Mouse (Mus musculus): ENCODE measurements around the gene Pknox1. TPM values are rescaled to one million over a fixed set of nuclear protein-coding genes. Genes with fewer than 3 reads are reported as not detected.
"Not testable (repeated sequence)": the region's sequence is repeated elsewhere in the genome, so short reads cannot be mapped to it uniquely, and the experiment has no call there.

Gene Pknox1
- polyA plus RNA-seq, 1 experiment from 2014 or later = 52.4 TPM

- WGBS = 88% methylated on average over 14 of the region's 14 CpGs
- peaks cover 9% of the 10 kb centered on the region; the same call in 1 of the 2 replicates for H3K4me1 ChIP-seq (ENCODE audit: control insufficient read depth, insufficient read depth, low read length)
- no peaks in the 10 kb centered on the region for H3K9me3 ChIP-seq (ENCODE audit: control insufficient read depth, low read length)
- H3K27me3 ChIP-seq (ENCODE audit: control insufficient read depth, insufficient read depth, low read length) = no peaks in the 10 kb centered on the region
- no peak overlapping the region for H3K9ac ChIP-seq (ENCODE audit: low read length)
- H3K4me2 ChIP-seq (ENCODE audit: low read depth) = no peak overlapping the region
- DNase-seq (ENCODE audit: low spot score) = no peak
- H3K36me3 ChIP-seq (ENCODE audit: control insufficient read depth, insufficient read depth, low read length) = peaks cover 2% of the 10 kb centered on the region
- no peak overlapping the region for H3K4me3 ChIP-seq (ENCODE audit: low read depth, low read length)
- H3K27ac ChIP-seq (ENCODE audit: low read depth, low read length) = no peak overlapping the region
- ATAC-seq (ENCODE audit: insufficient read depth, low FRiP score, low TSS enrichment) = no peak
Measured at GRCm38 (mm10) chr17:31531441-31532158, 32.9 kb upstream of the Pknox1 start.

- WGBS = 94% methylated on average over 3 of the region's 4 CpGs
- not testable (repeated sequence) for H3K9me3 ChIP-seq (ENCODE audit: control insufficient read depth, low read length); H3K36me3 ChIP-seq (ENCODE audit: control insufficient read depth, insufficient read depth, low read length); H3K27me3 ChIP-seq (ENCODE audit: control insufficient read depth, insufficient read depth, low read length); H3K4me3 ChIP-seq (ENCODE audit: low read depth, low read length); H3K4me2 ChIP-seq (ENCODE audit: low read depth); H3K27ac ChIP-seq (ENCODE audit: low read depth, low read length); H3K9ac ChIP-seq (ENCODE audit: low read length); DNase-seq (ENCODE audit: low spot score); H3K4me1 ChIP-seq (ENCODE audit: control insufficient read depth, insufficient read depth, low read length); ATAC-seq (ENCODE audit: insufficient read depth, low FRiP score, low TSS enrichment)
Measured at GRCm38 (mm10) chr17:31532331-31532730, 32.2 kb upstream of the Pknox1 start.

GRCm38 (mm10) chr17:31535358-31535757 is 29.2 kb upstream of the Pknox1 start:
- H3K9ac ChIP-seq (ENCODE audit: low read length) = peak overlapping the region; percentile 20

GRCm38 (mm10) chr17:31535871-31536629 is 28.5 kb upstream of the Pknox1 start:
- DNase-seq (ENCODE audit: low spot score) = peak; percentile 45
- H3K27ac ChIP-seq (ENCODE audit: low read depth, low read length) = peak overlapping the region; percentile 54
- no peak overlapping the region for H3K4me3 ChIP-seq (ENCODE audit: low read depth, low read length)
- no peaks in the 10 kb centered on the region; the same call in 1 of the 2 replicates for H3K36me3 ChIP-seq (ENCODE audit: control insufficient read depth, insufficient read depth, low read length)
- H3K9ac ChIP-seq (ENCODE audit: low read length) = peak overlapping the region; percentile 20
- H3K27me3 ChIP-seq (ENCODE audit: control insufficient read depth, insufficient read depth, low read length) = no peaks in the 10 kb centered on the region
- H3K9me3 ChIP-seq (ENCODE audit: control insufficient read depth, low read length) = no peaks in the 10 kb centered on the region
- peak; percentile 45; the same call in 1 of the 2 replicates for ATAC-seq (ENCODE audit: insufficient read depth, low FRiP score, low TSS enrichment)
- H3K4me1 ChIP-seq (ENCODE audit: control insufficient read depth, insufficient read depth, low read length) = peaks cover 9% of the 10 kb centered on the region; the same call in 1 of the 2 replicates
- 31% methylated on average over 8 of the region's 8 CpGs for WGBS
- H3K4me2 ChIP-seq (ENCODE audit: low read depth) = no peak overlapping the region

More at GRCm38 (mm10) chr17:31535358-31535757, 29.2 kb upstream of the Pknox1 start:
- peak overlapping the region; percentile 54 for H3K27ac ChIP-seq (ENCODE audit: low read depth, low read length)
- H3K27me3 ChIP-seq (ENCODE audit: control insufficient read depth, insufficient read depth, low read length) = no peaks in the 10 kb centered on the region
- no peak for DNase-seq (ENCODE audit: low spot score)
- no peak overlapping the region for H3K4me2 ChIP-seq (ENCODE audit: low read depth)
- H3K9me3 ChIP-seq (ENCODE audit: control insufficient read depth, low read length) = no peaks in the 10 kb centered on the region
- 86% methylated on average over 4 of the region's 4 CpGs for WGBS
- no peak for ATAC-seq (ENCODE audit: insufficient read depth, low FRiP score, low TSS enrichment)
- H3K4me1 ChIP-seq (ENCODE audit: control insufficient read depth, insufficient read depth, low read length) = peaks cover 9% of the 10 kb centered on the region; the same call in 1 of the 2 replicates
- H3K36me3 ChIP-seq (ENCODE audit: control insufficient read depth, insufficient read depth, low read length) = no peaks in the 10 kb centered on the region; the same call in 1 of the 2 replicates
- H3K4me3 ChIP-seq (ENCODE audit: low read depth, low read length) = no peak overlapping the region

GRCm38 (mm10) chr17:31540101-31540500 is 24.4 kb upstream of the Pknox1 start:
- no peaks in the 10 kb centered on the region for H3K9me3 ChIP-seq (ENCODE audit: control insufficient read depth, low read length)
- H3K36me3 ChIP-seq (ENCODE audit: control insufficient read depth, insufficient read depth, low read length) = no peaks in the 10 kb centered on the region
- no peak overlapping the region for H3K27ac ChIP-seq (ENCODE audit: low read depth, low read length)
- H3K4me3 ChIP-seq (ENCODE audit: low read depth, low read length) = no peak overlapping the region
- no peak overlapping the region for H3K9ac ChIP-seq (ENCODE audit: low read length)
- 65% methylated on average over 3 of the region's 3 CpGs for WGBS
- DNase-seq (ENCODE audit: low spot score) = no peak
- H3K4me1 ChIP-seq (ENCODE audit: control insufficient read depth, insufficient read depth, low read length) = peaks cover 11% of the 10 kb centered on the region
- H3K4me2 ChIP-seq (ENCODE audit: low read depth) = no peak overlapping the region
- no peak for ATAC-seq (ENCODE audit: insufficient read depth, low FRiP score, low TSS enrichment)
- no peaks in the 10 kb centered on the region for H3K27me3 ChIP-seq (ENCODE audit: control insufficient read depth, insufficient read depth, low read length)

- H3K27ac ChIP-seq (ENCODE audit: low read depth, low read length) = peak overlapping the region; percentile 70; the same call in 1 of the 2 replicates
- no peaks in the 10 kb centered on the region for H3K9me3 ChIP-seq (ENCODE audit: control insufficient read depth, low read length)
- no peak overlapping the region for H3K9ac ChIP-seq (ENCODE audit: low read length)
- no peaks in the 10 kb centered on the region for H3K27me3 ChIP-seq (ENCODE audit: control insufficient read depth, insufficient read depth, low read length)
- 55% methylated on average over 4 of the region's 4 CpGs for WGBS
- H3K4me2 ChIP-seq (ENCODE audit: low read depth) = no peak overlapping the region
- peaks cover 3% of the 10 kb centered on the region for H3K4me1 ChIP-seq (ENCODE audit: control insufficient read depth, insufficient read depth, low read length)
- DNase-seq (ENCODE audit: low spot score) (no peak), ATAC-seq (ENCODE audit: insufficient read depth, low FRiP score, low TSS enrichment) (no peak)
- H3K36me3 ChIP-seq (ENCODE audit: control insufficient read depth, insufficient read depth, low read length) = no peaks in the 10 kb centered on the region
- no peak overlapping the region for H3K4me3 ChIP-seq (ENCODE audit: low read depth, low read length)
Measured at GRCm38 (mm10) chr17:31540809-31541459, 23.6 kb upstream of the Pknox1 start.

GRCm38 (mm10) chr17:31541460-31541831 is 23.1 kb upstream of the Pknox1 start:
- WGBS = 24% methylated on average over 6 of the region's 6 CpGs
- H3K27me3 ChIP-seq (ENCODE audit: control insufficient read depth, insufficient read depth, low read length) = no peaks in the 10 kb centered on the region
- H3K9ac ChIP-seq (ENCODE audit: low read length) = no peak overlapping the region
- H3K4me1 ChIP-seq (ENCODE audit: control insufficient read depth, insufficient read depth, low read length) = peaks cover 2% of the 10 kb centered on the region; the same call in 1 of the 2 replicates
- no peak overlapping the region for H3K4me2 ChIP-seq (ENCODE audit: low read depth)
- H3K9me3 ChIP-seq (ENCODE audit: control insufficient read depth, low read length) = no peaks in the 10 kb centered on the region
- ATAC-seq (ENCODE audit: insufficient read depth, low FRiP score, low TSS enrichment) = no peak
- H3K4me3 ChIP-seq (ENCODE audit: low read depth, low read length) = no peak overlapping the region
- H3K27ac ChIP-seq (ENCODE audit: low read depth, low read length) = peak overlapping the region; percentile 70; the same call in 1 of the 2 replicates
- peak; percentile 42 for DNase-seq (ENCODE audit: low spot score)
- no peaks in the 10 kb centered on the region for H3K36me3 ChIP-seq (ENCODE audit: control insufficient read depth, insufficient read depth, low read length)

- WGBS = 40% methylated on average over 6 of the region's 6 CpGs
- DNase-seq (ENCODE audit: low spot score) = no peak
- H3K36me3 ChIP-seq (ENCODE audit: control insufficient read depth, insufficient read depth, low read length) = no peaks in the 10 kb centered on the region
- peaks cover 2% of the 10 kb centered on the region; the same call in 1 of the 2 replicates for H3K4me1 ChIP-seq (ENCODE audit: control insufficient read depth, insufficient read depth, low read length)
- no peak overlapping the region for H3K4me2 ChIP-seq (ENCODE audit: low read depth)
- no peaks in the 10 kb centered on the region for H3K27me3 ChIP-seq (ENCODE audit: control insufficient read depth, insufficient read depth, low read length)
- no peak overlapping the region for H3K4me3 ChIP-seq (ENCODE audit: low read depth, low read length)
- no peak overlapping the region for H3K9ac ChIP-seq (ENCODE audit: low read length)
- no peak for ATAC-seq (ENCODE audit: insufficient read depth, low FRiP score, low TSS enrichment)
- H3K27ac ChIP-seq (ENCODE audit: low read depth, low read length) = no peak overlapping the region
- no peaks in the 10 kb centered on the region for H3K9me3 ChIP-seq (ENCODE audit: control insufficient read depth, low read length)
Measured at GRCm38 (mm10) chr17:31543574-31543973, 21.0 kb upstream of the Pknox1 start.

Measured in neural tube, embryonic 11.5 days (tissue).